Mouse (Mus musculus) bone marrow macrophage, adult 2 months (primary cell): Measurements from ENCODE around the gene Ccdc97. TPM values are rescaled to one million over a fixed set of nuclear protein-coding genes. Genes with fewer than 3 reads are reported as not detected.

ENCODE experiments used
- H3K27ac ChIP-seq: 2 replicates; pipeline ENCODE4 v1.5.1; 2012; ENCODE audit warnings: low read depth, low read length; ENCODE audit not compliant: insufficient read depth
- H3K4me1 ChIP-seq: 2 replicates; pipeline ENCODE4 v1.6.1; 2012; ENCODE audit warnings: low read length; ENCODE audit not compliant: control insufficient read depth, insufficient read depth
- H3K4me3 ChIP-seq: 2 replicates; pipeline ENCODE4 v1.5.1; 2012; ENCODE audit warnings: mild to moderate bottlenecking, low read length, moderate library complexity; ENCODE audit not compliant: insufficient read depth
- CTCF ChIP-seq: IDR thresholded peaks from 2 replicates; pipeline ENCODE4 v1.5.1; 2012; ENCODE audit warnings: low read depth, mild to moderate bottlenecking, low read length, moderate library complexity
- POLR2A ChIP-seq: IDR thresholded peaks from 2 replicates; pipeline ENCODE4 v1.6.1; 2012; ENCODE audit warnings: mild to moderate bottlenecking, low read depth, low read length, borderline replicate concordance
- polyA plus RNA-seq: library from polyadenylated mRNA; stranded (reverse); fragments of >200 nt; gene quantifications from 2 replicates; pipeline ENCODE4 v1.2.4, GENCODE M21; 2012; ENCODE audit not compliant: missing spikeins, insufficient read depth, insufficient read length

Gene Ccdc97
- polyA plus RNA-seq, 1 experiment = 44.7 TPM

DNA sequence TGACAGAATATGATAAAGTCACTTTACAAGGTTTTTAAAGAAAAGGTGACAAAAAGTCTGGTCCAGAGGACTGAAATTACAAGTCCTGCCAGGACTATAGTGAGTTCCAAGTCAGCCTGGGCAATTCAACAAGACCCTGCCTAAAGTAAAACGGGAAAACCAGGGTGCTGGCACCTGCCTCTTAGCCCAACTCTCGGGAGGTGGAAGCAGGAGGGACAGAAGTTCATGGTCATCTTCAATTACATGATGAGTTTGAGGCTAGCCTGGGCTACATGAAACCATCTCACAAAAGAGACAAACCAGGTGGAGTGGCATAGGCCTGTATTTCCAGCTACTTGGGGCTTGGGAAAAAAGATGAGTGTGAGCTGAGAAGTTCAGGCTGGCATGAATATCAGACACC, 47.2 kb downstream of the Ccdc97 start:
- no peaks in the 10 kb centered on the region for H3K4me1 ChIP-seq
- no peak overlapping the region for H3K4me3 ChIP-seq
- no peak for TF ChIP-seq CTCF
- TF ChIP-seq POLR2A = no peak
- H3K27ac ChIP-seq = no peak overlapping the region

- TF ChIP-seq CTCF (no peak), POLR2A (no peak)
- Histone ChIP-seq H3K27ac (no peak overlapping the region), H3K4me3 (no peak overlapping the region), H3K4me1 (no peaks in the 10 kb centered on the region)
These were observed 48.8 kb downstream of the Ccdc97 start for GRCm38 (mm10) chr7:25670096-25670495.

DNA sequence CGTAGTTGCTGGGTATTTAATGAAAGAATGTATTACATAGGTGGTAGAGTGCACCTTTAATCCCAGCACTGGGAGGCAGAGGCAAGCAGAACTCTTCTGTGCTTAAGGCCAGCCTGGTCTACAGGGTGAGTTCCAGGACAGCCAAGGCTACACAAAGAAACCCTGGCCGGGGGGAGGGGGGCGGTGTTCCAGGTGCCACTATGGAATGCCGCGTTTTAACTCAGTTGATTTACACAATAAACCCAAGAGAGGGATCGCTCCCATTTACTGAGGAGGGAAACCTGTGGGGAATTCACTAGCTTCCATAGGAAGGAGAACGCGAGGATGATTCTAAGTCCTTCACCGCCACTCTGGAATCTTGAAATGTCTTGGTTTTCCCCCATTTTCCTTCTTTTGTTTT, 49.3 kb downstream of the Ccdc97 start:
- Histone ChIP-seq H3K4me3 (no peak overlapping the region), H3K27ac (no peak overlapping the region), H3K4me1 (no peaks in the 10 kb centered on the region)
- no peak for TF ChIP-seq POLR2A
- TF ChIP-seq CTCF = no peak

GRCm38 (mm10) chr7:25669158-25669557, 49.7 kb downstream of the Ccdc97 start:
- Histone ChIP-seq H3K4me3 (no peak overlapping the region), H3K4me1 (no peaks in the 10 kb centered on the region), H3K27ac (no peak overlapping the region)
- TF ChIP-seq CTCF = no peak
- no peak for TF ChIP-seq POLR2A

GRCm38 (mm10) chr7:25666381-25666780, 52.5 kb downstream of the Ccdc97 start:
- Histone ChIP-seq H3K4me3 (no peak overlapping the region), H3K4me1 (peaks cover 7% of the 10 kb centered on the region), H3K27ac (no peak overlapping the region)
- TF ChIP-seq POLR2A (no peak), CTCF (no peak)

Other genes with a start within 250 kb of the Ccdc97 start
- gene Ceacam1, start 241.5 kb downstream of the Ccdc97 start, polyA plus RNA-seq = 20.1 and 21.5 TPM in 2 replicates
- 0.52 TPM in 1 of 2 replicates, not detected in the other for gene Ceacam2, start 179.2 kb downstream of the Ccdc97 start, polyA plus RNA-seq
- not detected in 2 replicates for gene Erich4, start 103.2 kb downstream of the Ccdc97 start, polyA plus RNA-seq
- 41.2 and 47.8 TPM in 2 replicates for gene Dmac2, start 99.7 kb downstream of the Ccdc97 start, polyA plus RNA-seq
- 59.1 and 61.2 TPM in 2 replicates for gene B3gnt8, start 92.4 kb downstream of the Ccdc97 start, polyA plus RNA-seq
- gene Bckdha, start 60.1 kb downstream of the Ccdc97 start, polyA plus RNA-seq = 56.1 and 59.3 TPM in 2 replicates
- gene Exosc5, start 59.9 kb downstream of the Ccdc97 start, polyA plus RNA-seq = 22.6 and 30.6 TPM in 2 replicates
- gene Tmem91, start 43.9 kb downstream of the Ccdc97 start, polyA plus RNA-seq = 0.87 TPM in 1 of 2 replicates, not detected in the other
- 18.3 and 19.2 TPM in 2 replicates for gene B9d2, start 38.3 kb downstream of the Ccdc97 start, polyA plus RNA-seq
- 287 and 354 TPM in 2 replicates for gene Tgfb1, start 32.1 kb downstream of the Ccdc97 start, polyA plus RNA-seq
- gene Hnrnpul1, start 35.7 kb upstream of the Ccdc97 start, polyA plus RNA-seq = 109 and 123 TPM in 2 replicates
- 55.6 and 63.1 TPM in 2 replicates for gene Axl, start 69.6 kb upstream of the Ccdc97 start, polyA plus RNA-seq
- 0.34 TPM in 1 of 2 replicates, not detected in the other for gene Cyp2s1, start 97.8 kb upstream of the Ccdc97 start, polyA plus RNA-seq
- gene Cyp2b10, start 178.5 kb upstream of the Ccdc97 start, polyA plus RNA-seq = not detected in 2 replicates